Mouse (Mus musculus): ENCODE results near the gene Tor1aip1. TPM values are rescaled to one million over a fixed set of nuclear protein-coding genes. Genes with fewer than 3 reads are reported as not detected.

Tor1aip1 gene
- polyA plus RNA-seq, 1 experiment from 2014 or later = 36.0 TPM

DNA sequence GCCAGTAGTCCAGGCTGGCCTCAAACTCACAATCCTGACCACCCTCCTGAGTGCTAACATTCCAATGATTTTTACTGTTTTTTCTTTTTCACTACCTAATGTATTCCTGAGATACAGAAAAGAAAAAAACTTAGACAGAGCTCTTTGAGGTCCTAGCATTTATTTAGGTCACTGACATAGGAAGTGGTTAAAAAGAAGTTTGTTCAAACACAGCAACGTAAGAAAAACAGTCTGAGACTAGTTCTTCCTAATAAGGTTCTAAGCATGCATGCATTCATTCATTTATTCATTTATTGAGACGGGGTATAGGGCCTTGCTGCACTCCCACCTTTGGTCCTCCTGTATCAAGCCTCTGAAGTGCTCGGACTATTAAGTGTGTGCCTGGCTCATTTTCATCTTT lies 8.4 kb downstream of the Tor1aip1 start:
- Histone ChIP-seq H3K9me3 (no peaks in the 10 kb centered on the region), H3K4me2 (no peak overlapping the region)
- 87% methylated on average over 3 of the region's 3 CpGs for WGBS

DNA sequence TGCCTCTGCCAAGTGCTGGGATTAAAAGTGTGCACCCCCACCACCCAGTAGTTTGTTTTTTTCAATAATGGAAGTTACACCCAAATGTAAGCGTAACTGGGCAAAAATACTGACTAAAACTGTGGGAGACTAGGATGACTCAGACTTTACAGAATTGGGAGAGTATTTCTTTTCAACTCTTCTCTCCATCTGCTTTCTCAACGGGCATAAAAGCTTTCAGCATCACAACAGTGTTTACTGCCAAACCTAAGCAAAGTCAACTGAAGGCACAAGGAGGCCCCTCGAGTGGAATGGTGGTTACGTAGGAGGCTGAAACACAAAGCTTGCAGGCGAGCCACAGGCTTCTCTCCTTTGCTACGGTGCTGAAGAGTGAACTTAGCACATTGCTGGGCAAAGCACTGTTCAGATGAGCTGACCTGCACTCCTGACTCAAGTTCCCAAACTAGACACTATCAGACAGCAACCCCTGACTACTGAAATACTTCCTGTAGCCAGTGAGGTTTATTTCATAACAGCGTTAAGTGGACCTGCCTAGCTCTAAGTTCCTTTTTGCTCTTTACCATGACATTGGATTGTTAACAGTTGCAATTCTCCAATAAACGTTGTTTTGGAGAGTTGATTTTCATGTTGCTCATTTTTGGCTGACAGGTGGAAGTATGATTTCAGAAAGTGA lies 11.3 kb downstream of the Tor1aip1 start:
- no peak overlapping the region for H3K4me3 ChIP-seq (replicated peaks)
- no peak overlapping the region for H3K4me2 ChIP-seq
- H3K27ac ChIP-seq = no peak overlapping the region
- ATAC-seq (ENCODE audit: insufficient read depth, low FRiP score, low read depth) = no peak
- peaks cover 7% of the 10 kb centered on the region for H3K36me3 ChIP-seq
- no peaks in the 10 kb centered on the region for H3K4me1 ChIP-seq
- no peaks in the 10 kb centered on the region for H3K9me3 ChIP-seq
- no peak overlapping the region for H3K9ac ChIP-seq
- no peaks in the 10 kb centered on the region for H3K27me3 ChIP-seq (replicated peaks)
- WGBS = 77% methylated on average over 8 of the region's 8 CpGs

More for the DNA sequence above, 8.4 kb downstream of the Tor1aip1 start:
- no peak overlapping the region for H3K4me3 ChIP-seq (replicated peaks)
- H3K27me3 ChIP-seq (replicated peaks) = no peaks in the 10 kb centered on the region
- H3K27ac ChIP-seq = no peak overlapping the region
- no peak overlapping the region for H3K9ac ChIP-seq
- no peak for ATAC-seq (ENCODE audit: insufficient read depth, low FRiP score, low read depth)
- H3K4me1 ChIP-seq = no peaks in the 10 kb centered on the region
- peaks cover 23% of the 10 kb centered on the region for H3K36me3 ChIP-seq

DNA sequence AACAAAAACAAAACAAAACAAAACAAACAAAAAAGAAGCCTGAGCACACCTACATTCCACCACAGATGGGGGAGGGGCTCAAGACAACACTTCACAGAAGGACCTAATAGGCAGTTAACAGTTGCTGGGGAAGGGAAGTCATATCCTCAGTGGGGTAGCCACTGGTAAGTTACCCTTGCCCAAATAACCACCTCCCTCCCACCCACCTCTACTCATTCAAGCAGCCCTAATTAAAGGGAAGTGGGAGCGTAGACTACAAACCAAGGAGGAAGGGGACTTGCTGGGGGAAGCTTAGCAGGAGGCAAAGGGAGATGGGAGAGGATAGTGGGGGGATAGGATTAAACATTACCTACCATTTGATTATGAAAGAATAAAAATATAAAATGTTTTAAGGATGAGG lies 15.9 kb downstream of the Tor1aip1 start:
- H3K4me1 ChIP-seq = no peaks in the 10 kb centered on the region
- H3K4me3 ChIP-seq (replicated peaks) = no peak overlapping the region
- H3K36me3 ChIP-seq = peaks cover 18% of the 10 kb centered on the region
- ATAC-seq (ENCODE audit: insufficient read depth, low FRiP score, low read depth) = no peak
- no peak overlapping the region for H3K4me2 ChIP-seq
- H3K9ac ChIP-seq = no peak overlapping the region
- no peak overlapping the region for H3K27ac ChIP-seq
- H3K9me3 ChIP-seq = no peaks in the 10 kb centered on the region
- 93% methylated on average over 1 of the region's 1 CpGs for WGBS
- H3K27me3 ChIP-seq (replicated peaks) = no peaks in the 10 kb centered on the region

DNA sequence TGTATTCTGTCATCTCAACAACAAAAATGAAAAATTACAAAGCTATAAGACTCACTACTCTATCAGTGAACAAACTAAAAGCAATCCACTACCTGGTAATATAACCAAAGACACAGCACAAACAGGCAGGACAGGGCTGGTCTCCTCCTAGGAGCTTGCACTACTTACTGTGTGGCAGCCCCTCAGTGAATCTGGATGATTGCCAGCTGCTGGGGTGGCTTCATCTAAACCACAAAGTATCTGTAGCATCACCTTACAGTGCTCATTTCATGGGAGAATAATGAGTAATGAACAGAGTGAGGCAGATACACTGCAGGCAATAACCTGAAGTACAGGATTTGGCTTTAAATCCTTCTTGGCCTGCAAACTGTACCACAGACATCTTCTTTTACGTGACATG lies 16.5 kb downstream of the Tor1aip1 start:
- no peak for ATAC-seq (ENCODE audit: insufficient read depth, low FRiP score, low read depth)
- WGBS = 83% methylated on average over 1 of the region's 1 CpGs
- H3K27ac ChIP-seq = no peak overlapping the region
- H3K4me1 ChIP-seq = no peaks in the 10 kb centered on the region
- no peaks in the 10 kb centered on the region for H3K9me3 ChIP-seq
- no peak overlapping the region for H3K4me2 ChIP-seq
- no peak overlapping the region for H3K9ac ChIP-seq
- H3K36me3 ChIP-seq = peaks cover 18% of the 10 kb centered on the region
- H3K27me3 ChIP-seq (replicated peaks) = no peaks in the 10 kb centered on the region
- no peak overlapping the region for H3K4me3 ChIP-seq (replicated peaks)

DNA sequence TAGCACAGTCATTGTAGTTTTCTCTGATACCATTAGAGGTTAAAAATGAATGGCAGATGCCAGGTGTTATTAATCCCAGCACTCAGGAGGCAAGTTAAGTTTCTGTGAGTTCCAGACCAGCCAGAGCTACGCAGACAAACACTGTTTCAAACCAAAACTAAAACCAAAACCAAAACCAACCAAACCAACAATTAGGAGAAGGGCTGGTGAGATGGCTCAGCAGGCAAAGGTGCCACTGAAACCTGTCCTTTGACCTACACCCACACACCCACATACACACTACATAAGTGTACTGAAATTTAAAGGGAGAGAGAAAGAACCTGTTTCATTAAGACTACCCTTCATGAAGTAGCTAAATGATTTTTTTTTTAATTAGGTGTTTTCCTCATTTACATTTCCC lies 27.3 kb downstream of the Tor1aip1 start:
- ATAC-seq (ENCODE audit: insufficient read depth, low FRiP score, low read depth) = no peak
- 93% methylated on average over 1 of the region's 1 CpGs for WGBS

DNA sequence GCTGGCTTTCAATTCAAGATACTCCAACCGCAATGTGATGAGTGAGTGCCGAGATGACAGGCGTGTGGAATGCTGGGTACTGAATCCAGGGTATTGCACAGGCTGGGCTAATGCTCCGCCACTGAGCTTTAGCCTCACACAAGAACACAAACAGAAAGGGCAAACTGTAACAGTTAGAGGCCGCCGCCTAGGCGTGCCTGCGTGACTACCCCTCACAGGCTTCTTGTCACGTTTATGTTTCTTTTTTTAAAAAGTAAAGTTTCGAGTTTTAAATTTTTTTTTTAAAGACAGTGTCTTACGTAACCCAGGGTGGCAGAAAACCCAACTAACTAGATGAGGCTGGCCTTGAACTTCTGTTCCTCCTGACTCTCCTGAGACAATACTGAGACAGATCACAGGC lies 30.4 kb downstream of the Tor1aip1 start:
- no peaks in the 10 kb centered on the region for H3K27me3 ChIP-seq (replicated peaks)
- H3K4me1 ChIP-seq = no peaks in the 10 kb centered on the region
- no peak overlapping the region for H3K4me2 ChIP-seq
- WGBS = 86% methylated on average over 11 of the region's 11 CpGs
- H3K27ac ChIP-seq = no peak overlapping the region
- H3K36me3 ChIP-seq = peaks cover 23% of the 10 kb centered on the region
- no peaks in the 10 kb centered on the region for H3K9me3 ChIP-seq
- ATAC-seq (ENCODE audit: insufficient read depth, low FRiP score, low read depth) = no peak
- no peak overlapping the region for H3K9ac ChIP-seq
- H3K4me3 ChIP-seq (replicated peaks) = no peak overlapping the region

More for the DNA sequence above, 27.3 kb downstream of the Tor1aip1 start:
- no peak overlapping the region for H3K9ac ChIP-seq
- H3K4me2 ChIP-seq = no peak overlapping the region
- no peaks in the 10 kb centered on the region for H3K4me1 ChIP-seq
- H3K27me3 ChIP-seq (replicated peaks) = no peaks in the 10 kb centered on the region
- H3K27ac ChIP-seq = no peak overlapping the region
- no peak overlapping the region for H3K4me3 ChIP-seq (replicated peaks)
- H3K9me3 ChIP-seq = no peaks in the 10 kb centered on the region
- H3K36me3 ChIP-seq = peaks cover 26% of the 10 kb centered on the region

DNA sequence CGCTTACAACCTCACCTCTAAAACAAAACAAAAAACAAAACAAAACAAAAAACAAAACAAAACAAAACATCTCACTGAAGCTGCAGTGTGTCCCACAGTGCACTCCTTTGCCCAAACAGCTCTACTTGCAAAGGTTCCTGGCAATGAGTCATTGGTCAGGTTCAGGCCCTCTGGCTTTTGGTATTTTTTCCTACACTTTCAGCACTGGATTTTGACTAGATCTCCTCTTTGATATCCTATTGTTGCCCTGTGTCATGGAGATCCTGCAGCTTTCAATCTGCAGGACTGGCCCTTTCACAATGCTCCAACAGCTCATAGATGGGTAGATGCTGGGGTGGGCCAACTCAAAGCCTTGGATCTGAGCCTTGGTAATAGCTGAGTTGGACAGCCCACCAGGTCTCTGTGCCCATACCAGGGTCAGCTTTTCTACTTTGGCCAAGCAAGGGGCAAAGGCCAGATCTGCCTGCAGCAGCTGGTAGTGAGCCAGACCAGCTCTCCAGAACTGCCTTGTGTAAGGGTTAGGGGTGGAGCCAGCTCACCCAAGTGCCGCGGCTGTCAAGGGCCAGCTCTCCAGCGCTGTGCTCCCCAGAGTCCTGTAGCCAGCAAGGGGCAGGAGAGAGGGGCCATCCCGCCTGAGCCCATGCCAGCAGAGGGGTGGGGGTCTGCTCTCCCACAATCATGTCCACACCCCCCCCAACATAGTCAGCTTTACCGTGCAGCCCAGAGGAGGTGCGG lies 32.9 kb downstream of the Tor1aip1 start:
- Histone ChIP-seq H3K4me2 (no peak overlapping the region), H3K4me1 (no peaks in the 10 kb centered on the region), H3K27ac (no peak overlapping the region), H3K9ac (no peak overlapping the region), H3K4me3 (replicated peaks) (no peak overlapping the region), H3K27me3 (replicated peaks) (no peaks in the 10 kb centered on the region), H3K9me3 (no peaks in the 10 kb centered on the region), H3K36me3 (peaks cover 15% of the 10 kb centered on the region)
- 88% methylated on average over 7 of the region's 7 CpGs for WGBS
- ATAC-seq (ENCODE audit: insufficient read depth, low FRiP score, low read depth) = 0 out of 2 replicates have a peak, but pooled peaks have one; percentile 27

DNA sequence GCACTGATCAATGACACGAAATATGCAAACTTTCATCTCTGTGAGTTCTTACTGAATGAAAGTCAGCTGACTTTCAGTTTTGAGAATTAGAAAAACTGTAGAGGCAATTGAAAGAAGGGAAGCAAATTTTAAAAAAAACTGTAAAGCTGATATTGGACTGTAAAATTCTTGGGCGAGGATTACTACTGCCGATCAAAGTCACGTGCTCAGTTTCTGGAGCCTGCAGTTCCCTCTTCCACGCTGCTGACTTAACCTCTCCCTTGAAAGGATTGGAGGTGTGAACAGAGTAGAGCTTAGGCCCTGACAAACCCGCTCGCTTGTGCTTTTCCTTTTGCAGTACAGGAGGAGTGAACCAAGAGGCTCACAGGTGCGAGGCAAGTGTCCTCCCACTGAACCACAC lies 33.9 kb downstream of the Tor1aip1 start:
- peaks cover 10% of the 10 kb centered on the region for H3K36me3 ChIP-seq
- no peaks in the 10 kb centered on the region for H3K27me3 ChIP-seq (replicated peaks)
- no peak overlapping the region for H3K9ac ChIP-seq
- no peak overlapping the region for H3K27ac ChIP-seq
- H3K4me1 ChIP-seq = no peaks in the 10 kb centered on the region
- 83% methylated on average over 8 of the region's 8 CpGs for WGBS
- no peak for ATAC-seq (ENCODE audit: insufficient read depth, low FRiP score, low read depth)
- no peak overlapping the region for H3K4me2 ChIP-seq
- no peak overlapping the region for H3K4me3 ChIP-seq (replicated peaks)
- no peaks in the 10 kb centered on the region for H3K9me3 ChIP-seq

DNA sequence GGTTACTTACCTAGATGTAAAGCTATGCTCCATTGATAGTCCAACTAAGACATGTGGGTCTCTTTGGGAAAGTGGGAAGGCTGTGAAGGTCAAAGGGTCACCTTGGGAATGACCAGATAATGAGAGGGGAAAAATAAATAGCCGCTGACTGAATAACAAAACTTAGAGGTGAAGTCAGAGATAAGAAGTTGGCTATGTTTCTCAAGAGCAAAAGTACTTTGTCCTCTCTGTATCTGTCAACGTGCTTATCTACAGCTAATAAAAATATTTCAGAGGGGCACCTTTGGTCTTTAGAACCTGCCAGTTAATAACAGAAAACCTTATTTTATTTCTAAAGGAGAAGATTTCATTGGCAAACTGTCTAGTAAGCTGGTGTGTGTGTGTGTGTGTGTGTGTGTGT lies 40.7 kb downstream of the Tor1aip1 start:
- no peak for ATAC-seq (ENCODE audit: insufficient read depth, low FRiP score, low read depth)
- H3K4me2 ChIP-seq = no peak overlapping the region
- no peaks in the 10 kb centered on the region for H3K9me3 ChIP-seq
- no peaks in the 10 kb centered on the region for H3K36me3 ChIP-seq
- no peak overlapping the region for H3K27ac ChIP-seq
- H3K9ac ChIP-seq = no peak overlapping the region
- H3K27me3 ChIP-seq (replicated peaks) = no peaks in the 10 kb centered on the region
- H3K4me3 ChIP-seq (replicated peaks) = no peak overlapping the region
- WGBS = 34% methylated on average over 2 of the region's 2 CpGs
- no peaks in the 10 kb centered on the region for H3K4me1 ChIP-seq

DNA sequence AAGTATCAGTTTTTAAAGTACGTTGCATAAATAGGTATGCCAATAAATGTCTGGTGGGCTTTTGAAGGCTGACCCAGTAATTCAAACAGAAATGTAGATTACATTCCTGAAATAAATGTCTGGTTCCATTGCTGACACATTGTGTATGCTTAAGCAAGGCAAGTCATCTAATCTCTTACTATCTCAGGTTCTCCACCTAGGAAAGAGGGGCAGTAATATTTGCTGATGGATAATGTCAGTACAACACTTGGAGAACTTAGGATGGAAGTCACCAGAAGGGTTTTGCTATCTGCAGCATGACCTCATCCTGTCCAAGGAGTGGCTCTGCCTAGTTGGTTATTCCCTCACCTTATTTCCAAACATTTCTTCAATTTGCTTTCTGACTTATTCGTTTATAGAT lies 41.8 kb downstream of the Tor1aip1 start:
- Histone ChIP-seq H3K27me3 (replicated peaks) (no peaks in the 10 kb centered on the region), H3K4me2 (no peak overlapping the region), H3K27ac (no peak overlapping the region), H3K9ac (no peak overlapping the region), H3K4me1 (peaks cover 3% of the 10 kb centered on the region), H3K36me3 (no peaks in the 10 kb centered on the region), H3K9me3 (no peaks in the 10 kb centered on the region), H3K4me3 (replicated peaks) (no peak overlapping the region)
- 57% methylated on average over 2 of the region's 2 CpGs for WGBS
- ATAC-seq (ENCODE audit: insufficient read depth, low FRiP score, low read depth) = peak; percentile 83

DNA sequence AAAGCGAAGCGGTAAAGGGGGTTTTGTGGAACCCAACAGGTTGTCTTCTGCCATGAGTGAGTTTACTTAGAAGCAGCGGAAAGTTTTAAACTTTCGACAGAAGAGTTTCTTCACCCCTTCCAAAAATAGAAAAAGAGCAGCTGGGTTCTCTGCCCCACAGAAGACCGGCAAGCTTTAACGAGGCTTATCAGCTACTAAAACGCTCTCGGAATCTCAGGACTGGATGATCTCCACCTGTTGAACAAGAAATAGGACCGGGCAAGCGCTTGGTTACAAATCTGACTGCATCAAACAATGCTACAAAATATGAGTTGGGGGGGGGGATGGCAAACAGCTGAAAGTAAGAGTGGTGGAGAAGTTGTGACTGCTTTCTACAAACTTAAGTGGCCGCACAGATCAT lies 45.9 kb downstream of the Tor1aip1 start:
- Histone ChIP-seq H3K36me3 (no peaks in the 10 kb centered on the region), H3K4me2 (no peak overlapping the region), H3K27ac (no peak overlapping the region), H3K9me3 (no peaks in the 10 kb centered on the region), H3K4me3 (replicated peaks) (no peak overlapping the region), H3K9ac (no peak overlapping the region), H3K4me1 (peaks cover 8% of the 10 kb centered on the region), H3K27me3 (replicated peaks) (no peaks in the 10 kb centered on the region)
- 33% methylated on average over 11 of the region's 11 CpGs for WGBS
- no peak for ATAC-seq (ENCODE audit: insufficient read depth, low FRiP score, low read depth)

DNA sequence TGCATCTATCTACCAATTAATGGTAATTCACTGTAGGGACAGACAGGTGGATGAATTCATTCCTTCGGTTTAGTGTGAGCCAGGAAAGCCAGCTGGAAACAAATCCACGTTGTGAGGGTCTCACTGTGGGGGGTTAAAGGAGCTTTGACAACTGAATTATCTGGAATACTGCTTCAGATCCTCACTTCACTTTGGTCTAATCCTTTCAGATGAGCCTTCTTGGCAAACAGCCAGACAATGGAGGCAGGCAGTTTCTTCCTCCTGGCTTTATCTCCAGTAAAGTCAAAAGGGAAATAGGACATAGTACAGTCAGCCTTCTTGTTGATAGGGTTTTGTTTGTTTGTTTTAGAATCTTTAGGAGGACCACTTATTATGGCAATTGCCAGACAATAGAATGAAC lies 46.9 kb downstream of the Tor1aip1 start:
- Histone ChIP-seq H3K4me1 (peaks cover 8% of the 10 kb centered on the region), H3K9me3 (no peaks in the 10 kb centered on the region), H3K36me3 (no peaks in the 10 kb centered on the region), H3K27ac (no peak overlapping the region), H3K4me3 (replicated peaks) (no peak overlapping the region), H3K4me2 (no peak overlapping the region), H3K27me3 (replicated peaks) (no peaks in the 10 kb centered on the region), H3K9ac (no peak overlapping the region)
- no peak for ATAC-seq (ENCODE audit: insufficient read depth, low FRiP score, low read depth)
- WGBS = 10% methylated on average over 2 of the region's 2 CpGs
